Mouse (Mus musculus): Measurements from ENCODE around the gene Wnt5b. TPM values are rescaled to one million over a fixed set of nuclear protein-coding genes. Genes with fewer than 3 reads are reported as not detected.
"Not testable (repeated sequence)": the region's sequence is repeated elsewhere in the genome, so short reads cannot be mapped to it uniquely, and the experiment has no call there.

Wnt5b gene
- polyA plus RNA-seq, 1 experiment from 2014 or later = 2.3 TPM

DNA sequence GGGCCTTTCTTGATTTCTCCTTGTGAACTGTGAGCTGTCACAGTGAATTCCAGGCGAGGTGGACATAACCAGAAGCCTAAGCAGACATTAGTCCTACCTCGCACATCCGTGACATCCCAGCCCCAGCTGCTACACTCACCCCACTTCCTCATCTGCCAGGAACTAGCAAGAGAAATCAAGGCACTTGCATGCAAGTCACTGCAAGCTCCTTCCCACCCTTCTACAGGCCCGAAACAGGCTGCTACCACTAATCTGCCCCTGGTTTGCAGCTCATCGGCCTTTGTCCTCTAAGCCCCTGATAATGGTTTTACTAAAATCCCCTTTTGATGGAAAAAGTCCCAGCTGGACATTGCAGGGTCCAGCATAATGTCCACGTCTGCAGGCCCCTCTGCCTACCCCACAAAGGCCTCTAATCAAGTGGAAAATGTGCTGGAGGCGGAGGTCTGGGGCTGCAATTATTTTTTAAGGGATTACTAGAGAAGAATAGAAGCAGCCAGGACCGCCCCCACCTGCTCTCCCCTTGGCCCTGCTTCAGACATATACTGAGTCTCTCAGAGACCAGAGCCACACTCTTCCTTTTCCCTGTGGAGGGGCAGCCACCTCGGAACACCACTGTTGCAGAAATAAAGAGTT, 52.0 kb downstream of the Wnt5b start:
- Histone ChIP-seq H3K27ac (peak overlapping the region; percentile 3; the same call in 1 of the 2 replicates), H3K9ac (no peak overlapping the region)

DNA sequence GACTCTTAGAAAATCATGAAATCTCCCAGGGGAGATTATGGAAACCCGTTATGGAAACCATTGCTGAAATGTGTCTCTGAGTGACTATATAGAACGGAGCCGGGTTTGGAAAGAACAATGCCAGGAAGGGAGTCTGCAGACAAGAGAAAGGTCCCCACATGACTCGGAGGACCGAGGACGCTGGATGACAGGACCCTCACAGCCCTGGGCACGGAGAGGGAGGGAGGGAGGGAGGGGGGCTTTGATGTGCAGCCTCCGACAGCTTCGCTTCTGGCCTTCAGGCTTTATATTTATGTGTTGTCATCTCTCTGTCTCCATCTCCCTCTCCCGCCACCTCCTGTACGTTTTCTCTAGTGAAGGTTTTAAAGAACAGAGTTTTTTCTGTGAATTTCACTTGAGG, 53.1 kb downstream of the Wnt5b start:
- no peak; the same call in 1 of the 2 replicates for ATAC-seq (replicated peaks)
- Histone ChIP-seq H3K27me3 (replicated peaks) (no peaks in the 10 kb centered on the region), H3K27ac (no peak overlapping the region), H3K36me3 (replicated peaks) (no peaks in the 10 kb centered on the region), H3K9me3 (no peaks in the 10 kb centered on the region), H3K4me1 (peaks cover 23% of the 10 kb centered on the region), H3K9ac (no peak overlapping the region), H3K4me3 (no peak overlapping the region), H3K4me2 (peak overlapping the region; percentile 35)
- 12% methylated on average over 11 of the region's 11 CpGs for WGBS

More for the DNA sequence above, 52.0 kb downstream of the Wnt5b start:
- Histone ChIP-seq H3K27me3 (replicated peaks) (no peaks in the 10 kb centered on the region), H3K9me3 (no peaks in the 10 kb centered on the region), H3K4me3 (no peak overlapping the region), H3K4me1 (peaks cover 23% of the 10 kb centered on the region), H3K36me3 (replicated peaks) (no peaks in the 10 kb centered on the region), H3K4me2 (no peak overlapping the region)
- ATAC-seq (replicated peaks) = peak; percentile 29; the same call in 1 of the 2 replicates
- WGBS = 21% methylated on average over 9 of the region's 9 CpGs

DNA sequence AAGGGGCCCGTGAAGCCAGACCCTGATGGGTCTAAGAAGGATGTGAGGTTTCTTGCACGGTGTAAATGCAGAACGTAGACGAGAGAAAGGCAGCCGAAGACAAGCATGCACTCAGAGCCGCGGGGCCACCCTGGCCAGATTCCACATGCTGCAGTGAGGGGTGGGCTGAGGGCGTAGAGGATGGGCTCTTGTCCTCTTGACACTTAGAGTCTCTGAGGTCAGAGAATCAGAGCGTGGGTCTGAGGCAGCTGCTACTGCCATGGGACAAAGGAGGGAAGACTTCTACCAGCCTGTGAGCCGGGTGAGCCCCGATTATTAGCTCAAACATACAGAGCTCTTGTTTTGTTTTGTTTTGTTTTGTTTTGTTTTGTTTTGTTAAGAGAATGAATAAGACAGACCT, 53.6 kb downstream of the Wnt5b start:
- Histone ChIP-seq H3K4me3 (no peak overlapping the region), H3K9ac (no peak overlapping the region)
- peak; percentile 16; the same call in 1 of the 2 replicates for ATAC-seq (replicated peaks)

DNA sequence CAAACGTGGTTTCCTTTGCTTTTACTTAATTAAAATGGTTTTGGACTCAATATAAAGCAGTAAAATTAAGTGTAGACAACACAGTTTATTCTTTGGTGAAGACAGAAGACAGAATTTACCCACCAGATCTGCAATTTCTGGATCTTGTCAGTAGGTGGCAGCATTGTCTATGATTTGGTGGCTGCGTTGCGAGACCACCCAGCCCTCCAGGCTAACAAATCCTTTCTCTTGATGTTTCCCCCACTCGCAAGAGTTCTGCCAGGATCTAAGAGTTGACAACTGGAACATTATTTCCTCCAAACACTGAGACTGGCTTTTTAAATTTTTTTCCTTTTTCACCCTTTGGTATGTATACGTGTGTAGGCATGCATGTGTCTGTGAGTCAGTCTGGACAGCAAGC, 54.4 kb downstream of the Wnt5b start:
- peak; percentile 25; the same call in 1 of the 2 replicates for ATAC-seq (replicated peaks)
- Histone ChIP-seq H3K27me3 (replicated peaks) (no peaks in the 10 kb centered on the region), H3K4me1 (peaks cover 23% of the 10 kb centered on the region), H3K9me3 (no peaks in the 10 kb centered on the region), H3K9ac (no peak overlapping the region), H3K4me2 (no peak overlapping the region), H3K27ac (no peak overlapping the region), H3K36me3 (replicated peaks) (0 out of 2 replicates have a peak, but pooled peaks cover under 1% of the 10 kb centered on the region), H3K4me3 (no peak overlapping the region)
- 3% methylated on average over 5 of the region's 5 CpGs for WGBS

More for the DNA sequence above, 53.6 kb downstream of the Wnt5b start:
- H3K27me3 ChIP-seq (replicated peaks) = no peaks in the 10 kb centered on the region
- no peaks in the 10 kb centered on the region for H3K9me3 ChIP-seq
- H3K36me3 ChIP-seq (replicated peaks) = no peaks in the 10 kb centered on the region
- 5% methylated on average over 11 of the region's 11 CpGs for WGBS
- H3K4me1 ChIP-seq = peaks cover 23% of the 10 kb centered on the region
- H3K4me2 ChIP-seq = peak overlapping the region; percentile 35
- no peak overlapping the region for H3K27ac ChIP-seq

DNA sequence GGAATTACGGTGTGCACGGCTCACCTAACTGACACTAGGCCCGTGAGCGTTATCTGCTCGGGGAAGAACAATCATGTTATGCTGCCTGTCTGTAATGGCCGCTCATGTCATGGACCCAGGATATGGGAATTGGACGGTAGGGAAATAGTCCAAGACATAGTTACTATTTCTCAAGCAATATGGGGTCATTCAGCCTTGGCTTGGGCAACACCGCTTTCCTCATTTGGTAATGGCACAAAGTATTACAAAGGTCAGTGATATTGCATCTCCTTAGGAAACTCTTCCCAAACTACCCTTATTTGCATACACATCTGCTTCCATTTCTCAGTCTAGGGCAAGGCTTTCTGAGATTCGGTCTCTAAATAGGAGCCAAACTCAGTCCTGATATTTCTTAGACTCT, 56.5 kb downstream of the Wnt5b start:
- no peak for ATAC-seq (replicated peaks)
- Histone ChIP-seq H3K27me3 (replicated peaks) (no peaks in the 10 kb centered on the region), H3K27ac (no peak overlapping the region), H3K9ac (no peak overlapping the region), H3K36me3 (replicated peaks) (0 out of 2 replicates have a peak, but pooled peaks cover 5% of the 10 kb centered on the region), H3K9me3 (no peaks in the 10 kb centered on the region), H3K4me1 (peaks cover 44% of the 10 kb centered on the region), H3K4me2 (no peak overlapping the region), H3K4me3 (no peak overlapping the region)
- WGBS = 93% methylated on average over 9 of the region's 9 CpGs

DNA sequence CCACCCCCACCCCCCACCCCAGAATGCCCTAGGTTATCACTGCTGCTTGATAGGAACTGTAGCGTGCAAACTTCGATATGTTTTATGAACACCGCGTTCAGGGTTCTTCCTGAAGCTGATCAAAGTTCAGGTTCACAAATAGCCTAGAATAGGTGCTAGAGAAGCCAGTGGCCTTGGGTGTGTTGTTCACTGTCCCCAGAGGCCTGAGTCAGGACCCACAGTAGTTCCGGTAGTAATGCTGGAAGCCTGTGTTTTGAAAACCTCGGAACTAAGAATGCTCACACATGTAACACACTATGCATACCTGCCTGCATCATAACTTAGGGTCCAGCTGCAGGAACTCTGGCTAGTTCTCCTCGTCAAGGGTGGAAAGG, 57.1 kb downstream of the Wnt5b start:
- H3K4me2 ChIP-seq = no peak overlapping the region
- WGBS = 93% methylated on average over 7 of the region's 7 CpGs

DNA sequence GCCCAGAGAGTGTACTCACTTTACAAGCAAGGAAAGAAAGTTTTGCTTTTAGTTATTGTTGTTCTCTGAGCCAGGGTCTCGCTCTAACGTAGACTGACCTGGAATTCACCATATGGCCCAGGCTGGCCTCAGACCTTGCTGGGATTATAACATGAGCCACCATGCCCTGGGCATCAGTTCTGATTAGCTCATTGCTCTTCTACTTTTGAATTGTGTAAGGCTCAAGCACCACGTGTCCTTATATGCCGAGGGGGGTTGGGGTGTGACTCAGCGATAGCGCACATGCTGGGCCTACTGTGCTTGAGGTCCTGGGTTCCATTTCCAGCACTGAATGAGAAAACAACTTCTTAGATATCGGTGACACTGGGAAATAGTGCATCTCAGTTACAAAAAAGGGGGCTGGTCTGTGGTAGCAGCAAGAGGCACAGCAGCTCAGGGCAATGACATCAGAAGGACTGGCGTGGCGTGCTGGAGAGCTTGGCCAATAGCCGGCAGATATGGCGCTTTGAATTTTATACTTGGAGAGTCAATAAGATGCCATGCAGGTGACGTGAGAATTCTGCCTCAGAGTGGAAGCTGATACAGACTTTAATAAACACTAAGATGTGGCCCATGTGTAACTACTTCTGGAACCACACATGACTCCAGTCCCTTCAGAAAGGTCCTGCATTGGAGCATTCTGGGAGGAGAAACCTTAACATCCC, 57.6 kb downstream of the Wnt5b start:
- H3K36me3 ChIP-seq (replicated peaks) = 0 out of 2 replicates have a peak, but pooled peaks cover 5% of the 10 kb centered on the region
- no peak overlapping the region for H3K4me2 ChIP-seq
- H3K4me3 ChIP-seq = no peak overlapping the region
- no peaks in the 10 kb centered on the region for H3K9me3 ChIP-seq
- no peak for ATAC-seq (replicated peaks)
- H3K27me3 ChIP-seq (replicated peaks) = no peaks in the 10 kb centered on the region
- H3K4me1 ChIP-seq = peaks cover 45% of the 10 kb centered on the region
- 80% methylated on average over 12 of the region's 12 CpGs for WGBS
- H3K27ac ChIP-seq = no peak overlapping the region
- no peak overlapping the region for H3K9ac ChIP-seq

More for the DNA sequence above, 57.1 kb downstream of the Wnt5b start:
- no peak overlapping the region for H3K27ac ChIP-seq
- H3K4me1 ChIP-seq = peaks cover 44% of the 10 kb centered on the region
- H3K36me3 ChIP-seq (replicated peaks) = 0 out of 2 replicates have a peak, but pooled peaks cover 5% of the 10 kb centered on the region
- H3K27me3 ChIP-seq (replicated peaks) = no peaks in the 10 kb centered on the region
- ATAC-seq (replicated peaks) = no peak
- no peak overlapping the region for H3K9ac ChIP-seq
- H3K9me3 ChIP-seq = no peaks in the 10 kb centered on the region
- no peak overlapping the region for H3K4me3 ChIP-seq

DNA sequence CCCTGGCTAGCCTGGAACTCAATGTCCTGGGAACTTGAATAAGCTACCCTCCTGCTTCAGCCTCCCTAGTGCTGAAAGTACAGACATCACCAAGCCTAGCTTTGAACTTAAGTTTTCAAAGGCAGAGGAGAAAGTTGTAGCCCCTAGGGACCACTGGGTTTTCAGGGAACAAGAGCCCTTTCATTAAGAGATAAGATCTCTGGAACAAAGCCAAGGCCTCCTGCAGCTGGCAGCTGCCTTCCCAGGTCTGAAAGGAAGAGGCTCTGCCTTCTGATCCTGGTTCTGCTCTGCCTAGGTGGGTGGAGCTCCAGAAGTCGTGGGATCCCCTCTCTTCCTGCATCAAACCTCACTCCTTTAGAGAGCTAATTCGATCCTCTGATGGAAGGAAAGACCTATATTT, 58.7 kb downstream of the Wnt5b start:
- WGBS = 12% methylated on average over 2 of the region's 2 CpGs
- Histone ChIP-seq H3K27me3 (replicated peaks) (no peaks in the 10 kb centered on the region), H3K4me1 (peaks cover 43% of the 10 kb centered on the region), H3K4me2 (no peak overlapping the region), H3K36me3 (replicated peaks) (0 out of 2 replicates have a peak, but pooled peaks cover 5% of the 10 kb centered on the region), H3K27ac (no peak overlapping the region), H3K9me3 (no peaks in the 10 kb centered on the region), H3K4me3 (no peak overlapping the region), H3K9ac (no peak overlapping the region)
- no peak for ATAC-seq (replicated peaks)

DNA sequence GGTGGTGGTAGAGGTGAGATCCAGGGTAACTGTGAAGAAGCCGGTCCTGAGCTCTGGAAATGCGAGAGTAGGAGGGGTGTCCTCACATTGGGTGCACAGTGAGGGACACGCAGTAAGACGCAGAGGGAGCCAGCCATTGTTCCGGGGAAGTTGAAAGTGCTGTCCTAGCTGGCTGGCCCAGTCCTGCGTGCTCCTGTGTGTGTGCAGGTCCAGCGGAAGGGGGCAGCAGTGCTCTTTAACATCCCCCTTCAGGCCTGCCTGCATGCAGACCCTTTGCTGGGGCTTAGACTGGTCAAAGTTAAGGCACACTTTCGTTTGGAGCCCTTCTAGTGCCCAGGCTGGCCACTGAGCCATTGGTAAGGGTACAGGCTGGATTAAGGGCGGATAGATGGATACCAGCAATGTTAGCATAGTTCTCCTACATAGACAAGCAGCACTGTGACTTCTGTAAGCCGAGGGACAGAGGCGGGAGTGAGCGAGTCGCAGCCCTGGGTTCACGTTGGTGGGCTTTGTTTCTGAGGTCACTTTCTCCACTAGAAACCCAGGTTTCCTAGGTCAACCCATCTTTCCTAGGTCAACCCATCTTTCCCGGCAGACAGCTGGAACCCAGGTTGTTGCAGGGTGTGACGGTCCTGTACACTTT, 61.1 kb downstream of the Wnt5b start:
- ATAC-seq (replicated peaks) = no peak
- no peaks in the 10 kb centered on the region for H3K27me3 ChIP-seq (replicated peaks)
- WGBS = 27% methylated on average over 16 of the region's 16 CpGs

DNA sequence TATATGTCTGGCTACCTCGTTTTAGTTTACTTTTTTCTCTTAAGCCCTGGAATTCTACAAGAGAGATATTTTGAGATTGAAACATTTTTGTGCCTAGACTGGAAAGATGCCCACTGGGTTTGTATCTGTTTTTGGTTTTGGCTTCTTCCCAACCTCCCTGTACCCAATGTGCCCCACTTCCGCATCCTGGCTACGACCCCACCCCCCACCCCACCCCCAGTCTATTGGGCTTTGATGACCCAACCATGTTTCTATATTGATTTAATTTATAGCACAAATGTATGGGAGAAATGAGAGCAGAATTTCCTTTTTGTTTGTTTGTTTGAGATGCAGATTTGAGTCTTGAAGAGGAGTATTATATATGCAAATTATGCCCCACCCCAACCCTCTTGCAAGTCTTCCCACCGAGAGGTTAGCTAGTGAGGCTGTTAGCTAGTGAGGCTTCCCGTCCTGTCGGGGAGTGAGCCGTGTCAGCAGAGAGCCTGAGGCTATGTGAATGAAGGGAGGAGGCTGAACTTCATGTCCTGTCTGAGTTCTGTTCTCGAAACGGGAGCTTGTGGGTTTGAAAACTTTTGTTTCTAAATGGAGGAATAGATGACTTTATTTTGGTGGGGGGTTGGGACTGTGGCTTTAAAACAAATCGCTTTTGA, 62.3 kb downstream of the Wnt5b start:
- peak overlapping the region; percentile 98 for H3K4me2 ChIP-seq
- not testable (repeated sequence) for ATAC-seq (replicated peaks); H3K27me3 ChIP-seq (replicated peaks); H3K27ac ChIP-seq; H3K36me3 ChIP-seq (replicated peaks); H3K9me3 ChIP-seq
- peak overlapping the region; percentile 11; the same call in 1 of the 2 replicates for H3K9ac ChIP-seq
- WGBS = 3% methylated on average over 10 of the region's 10 CpGs
- peak overlapping the region; percentile 90 for H3K4me3 ChIP-seq
- peaks cover 49% of the 10 kb centered on the region for H3K4me1 ChIP-seq

More for the DNA sequence above, 61.1 kb downstream of the Wnt5b start:
- Histone ChIP-seq H3K27ac (no peak overlapping the region), H3K9ac (peak overlapping the region; percentile 25; the same call in 1 of the 2 replicates), H3K36me3 (replicated peaks) (0 out of 2 replicates have a peak, but pooled peaks cover 5% of the 10 kb centered on the region), H3K4me3 (peak overlapping the region; percentile 90), H3K4me1 (peaks cover 43% of the 10 kb centered on the region), H3K9me3 (no peaks in the 10 kb centered on the region), H3K4me2 (peak overlapping the region; percentile 98)

DNA sequence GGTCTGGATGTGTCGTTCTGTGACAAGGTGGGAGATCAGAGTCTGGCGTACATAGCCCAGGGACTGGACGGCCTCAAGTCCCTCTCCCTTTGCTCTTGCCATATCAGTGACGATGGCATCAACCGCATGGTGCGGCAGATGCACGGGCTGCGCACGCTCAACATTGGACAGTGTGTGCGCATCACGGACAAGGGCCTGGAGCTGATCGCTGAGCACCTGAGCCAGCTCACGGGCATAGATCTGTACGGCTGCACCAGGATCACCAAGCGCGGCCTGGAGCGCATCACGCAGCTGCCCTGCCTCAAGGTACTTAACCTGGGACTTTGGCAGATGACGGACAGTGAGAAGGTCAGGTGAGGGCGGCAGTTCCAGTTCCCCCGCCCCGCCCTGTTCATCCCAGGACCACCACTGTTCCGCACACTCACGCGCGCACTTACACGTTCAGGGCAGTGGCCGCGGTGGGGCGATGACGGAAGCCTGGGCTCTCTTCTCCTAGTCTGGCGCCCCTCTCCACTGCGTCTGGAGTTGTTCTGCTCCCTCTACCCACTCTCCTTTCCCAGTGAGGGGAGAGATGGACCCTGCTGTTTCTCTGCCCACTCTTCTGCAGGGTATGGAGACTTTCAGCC, 63.3 kb downstream of the Wnt5b start:
- Histone ChIP-seq H3K27me3 (replicated peaks) (no peaks in the 10 kb centered on the region), H3K36me3 (replicated peaks) (0 out of 2 replicates have a peak, but pooled peaks cover 5% of the 10 kb centered on the region), H3K27ac (peak overlapping the region; percentile 100), H3K4me1 (peaks cover 49% of the 10 kb centered on the region), H3K9ac (peak overlapping the region; percentile 95), H3K4me3 (peak overlapping the region; percentile 90), H3K4me2 (peak overlapping the region; percentile 98), H3K9me3 (no peaks in the 10 kb centered on the region)
- peak; percentile 17 for ATAC-seq (replicated peaks)
- WGBS = 1% methylated on average over 32 of the region's 33 CpGs
